Mouse (Mus musculus): ENCODE results near the gene Slc16a4. TPM values are rescaled to one million over a fixed set of nuclear protein-coding genes. Genes with fewer than 3 reads are reported as not detected.

Slc16a4 gene
- polyA plus RNA-seq, 1 experiment from 2014 or later, result 13.4 TPM

- Histone ChIP-seq H3K4me3 (ENCODE audit: low read length) (no peak overlapping the region), H3K27ac (ENCODE audit: low read length) (no peak overlapping the region), H3K9ac (replicated peaks; ENCODE audit: low read length) (no peak overlapping the region), H3K36me3 (ENCODE audit: insufficient read depth, low read length) (no peaks in the 10 kb centered on the region), H3K4me1 (ENCODE audit: insufficient read depth, low read length) (no peaks in the 10 kb centered on the region), H3K27me3 (ENCODE audit: insufficient read depth, low read length) (no peaks in the 10 kb centered on the region), H3K9me3 (ENCODE audit: low read length) (no peaks in the 10 kb centered on the region), H3K4me2 (replicated peaks; ENCODE audit: low read depth, low read length) (no peak overlapping the region)
- peak; percentile 59; the same call in 1 of the 2 replicates for ATAC-seq (ENCODE audit: low FRiP score, low TSS enrichment)
- 33% methylated on average over 8 of the region's 8 CpGs for WGBS
Observed at GRCm38 (mm10) chr3:107260956-107261850, 29.8 kb upstream of the Slc16a4 start.

DNA sequence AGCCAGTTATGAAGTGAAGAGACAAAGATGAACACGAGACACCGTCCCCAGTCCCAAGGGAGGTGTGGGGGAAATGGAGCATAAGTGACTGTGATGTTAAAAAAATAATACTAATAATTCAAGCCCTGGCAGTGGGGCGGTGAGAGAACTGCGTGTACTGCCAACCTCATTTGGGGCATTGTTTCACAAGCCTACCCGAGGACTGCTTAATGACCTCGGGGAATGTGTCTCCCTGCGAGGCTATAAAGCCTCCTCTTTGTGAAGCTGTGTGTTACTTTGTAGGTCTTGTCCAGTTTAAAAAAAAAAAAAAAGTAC lies 29.2 kb upstream of the Slc16a4 start:
- no peak overlapping the region for H3K4me2 ChIP-seq (replicated peaks; ENCODE audit: low read depth, low read length)
- no peak overlapping the region for H3K27ac ChIP-seq (ENCODE audit: low read length)
- ATAC-seq (ENCODE audit: low FRiP score, low TSS enrichment), result no peak
- no peak overlapping the region for H3K9ac ChIP-seq (replicated peaks; ENCODE audit: low read length)
- no peaks in the 10 kb centered on the region for H3K9me3 ChIP-seq (ENCODE audit: low read length)
- 23% methylated on average over 7 of the region's 7 CpGs for WGBS
- no peaks in the 10 kb centered on the region for H3K36me3 ChIP-seq (ENCODE audit: insufficient read depth, low read length)
- no peaks in the 10 kb centered on the region for H3K4me1 ChIP-seq (ENCODE audit: insufficient read depth, low read length)
- no peaks in the 10 kb centered on the region for H3K27me3 ChIP-seq (ENCODE audit: insufficient read depth, low read length)
- H3K4me3 ChIP-seq (ENCODE audit: low read length), result no peak overlapping the region

DNA sequence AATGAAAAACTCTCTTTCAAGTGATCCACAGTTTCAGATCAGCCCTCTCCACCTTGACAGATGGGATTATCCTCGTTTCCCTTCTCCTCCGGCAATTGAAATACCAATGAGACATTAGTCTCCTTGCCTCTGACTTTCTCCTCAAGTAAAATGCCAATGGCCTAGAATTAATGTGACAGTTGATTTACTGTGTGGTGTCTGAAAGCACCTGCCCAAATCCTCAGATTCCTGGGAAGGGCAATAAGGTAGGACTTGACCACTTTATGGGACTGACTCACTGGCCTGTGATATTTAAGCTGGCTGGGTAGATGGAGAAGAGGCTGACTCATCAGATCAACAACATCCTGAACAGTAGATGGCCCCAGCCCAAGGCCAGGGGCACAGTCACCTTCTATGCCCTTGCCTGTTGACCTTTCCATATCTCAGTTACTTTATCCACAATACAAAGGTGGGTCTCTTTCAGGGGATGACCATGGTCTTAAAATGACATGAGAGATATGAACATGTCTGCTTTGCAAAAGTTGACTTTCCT lies 24.1 kb upstream of the Slc16a4 start:
- no peaks in the 10 kb centered on the region for H3K4me1 ChIP-seq (ENCODE audit: insufficient read depth, low read length)
- H3K27ac ChIP-seq (ENCODE audit: low read length), result no peak overlapping the region
- 64% methylated on average over 2 of the region's 2 CpGs for WGBS
- H3K4me3 ChIP-seq (ENCODE audit: low read length), result no peak overlapping the region
- H3K36me3 ChIP-seq (ENCODE audit: insufficient read depth, low read length), result no peaks in the 10 kb centered on the region
- no peak overlapping the region for H3K4me2 ChIP-seq (replicated peaks; ENCODE audit: low read depth, low read length)
- no peaks in the 10 kb centered on the region for H3K9me3 ChIP-seq (ENCODE audit: low read length)
- H3K9ac ChIP-seq (replicated peaks; ENCODE audit: low read length), result no peak overlapping the region
- no peaks in the 10 kb centered on the region for H3K27me3 ChIP-seq (ENCODE audit: insufficient read depth, low read length)
- ATAC-seq (ENCODE audit: low FRiP score, low TSS enrichment), result no peak

DNA sequence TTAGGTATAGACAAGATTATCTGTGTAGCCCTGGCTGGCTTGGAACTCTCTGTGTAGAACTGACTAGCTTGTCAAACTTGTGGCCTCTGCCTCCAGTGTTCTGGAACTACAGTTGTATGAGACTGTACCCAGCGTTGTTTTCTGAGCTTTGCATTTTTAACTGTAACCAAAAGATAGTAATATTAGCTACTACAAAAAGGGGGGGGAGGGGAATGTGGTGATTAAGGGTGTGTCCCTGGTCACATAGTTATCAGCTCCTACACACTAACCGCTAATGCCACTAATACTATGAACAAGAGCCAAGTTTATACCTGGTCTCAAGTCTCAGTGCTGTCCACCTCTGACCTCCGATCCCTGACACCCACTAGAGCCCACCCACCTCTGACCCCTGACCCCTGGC lies 18.6 kb upstream of the Slc16a4 start:
- H3K9me3 ChIP-seq (ENCODE audit: low read length), result no peaks in the 10 kb centered on the region
- H3K4me3 ChIP-seq (ENCODE audit: low read length), result no peak overlapping the region
- H3K9ac ChIP-seq (replicated peaks; ENCODE audit: low read length), result no peak overlapping the region
- WGBS, result 87% methylated on average over 3 of the region's 3 CpGs
- no peaks in the 10 kb centered on the region for H3K4me1 ChIP-seq (ENCODE audit: insufficient read depth, low read length)
- no peak overlapping the region for H3K27ac ChIP-seq (ENCODE audit: low read length)
- no peak overlapping the region for H3K4me2 ChIP-seq (replicated peaks; ENCODE audit: low read depth, low read length)
- no peaks in the 10 kb centered on the region for H3K36me3 ChIP-seq (ENCODE audit: insufficient read depth, low read length)
- no peak for ATAC-seq (ENCODE audit: low FRiP score, low TSS enrichment)
- H3K27me3 ChIP-seq (ENCODE audit: insufficient read depth, low read length), result no peaks in the 10 kb centered on the region

GRCm38 (mm10) chr3:107273820-107274219 lies 17.2 kb upstream of the Slc16a4 start:
- no peaks in the 10 kb centered on the region for H3K4me1 ChIP-seq (ENCODE audit: insufficient read depth, low read length)
- H3K4me3 ChIP-seq (ENCODE audit: low read length), result no peak overlapping the region
- no peak overlapping the region for H3K4me2 ChIP-seq (replicated peaks; ENCODE audit: low read depth, low read length)
- H3K27ac ChIP-seq (ENCODE audit: low read length), result no peak overlapping the region
- ATAC-seq (ENCODE audit: low FRiP score, low TSS enrichment), result 0 out of 2 replicates have a peak, but pooled peaks have one; percentile 58
- no peaks in the 10 kb centered on the region for H3K27me3 ChIP-seq (ENCODE audit: insufficient read depth, low read length)
- H3K9me3 ChIP-seq (ENCODE audit: low read length), result no peaks in the 10 kb centered on the region
- 9% methylated on average over 3 of the region's 3 CpGs for WGBS
- H3K36me3 ChIP-seq (ENCODE audit: insufficient read depth, low read length), result no peaks in the 10 kb centered on the region
- no peak overlapping the region for H3K9ac ChIP-seq (replicated peaks; ENCODE audit: low read length)

DNA sequence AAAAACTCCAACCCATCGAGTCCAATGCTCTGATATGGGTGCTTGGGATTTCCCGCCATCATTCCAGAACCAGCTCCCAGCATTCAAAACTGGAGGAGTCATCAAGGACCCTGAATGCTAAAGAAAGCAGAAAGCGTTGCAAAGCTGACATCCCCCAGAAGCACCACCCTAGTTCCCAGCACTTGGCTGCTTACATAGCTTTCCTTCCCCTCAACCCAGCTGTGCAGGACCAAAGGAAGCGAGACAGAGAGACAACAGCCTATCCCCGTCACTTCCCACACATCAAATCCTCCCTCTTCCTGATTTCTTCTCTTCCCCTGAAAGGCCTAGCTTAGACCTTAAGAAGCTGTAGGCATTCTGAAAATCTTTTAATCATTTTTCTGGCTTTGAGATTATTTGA lies 15.7 kb upstream of the Slc16a4 start:
- 61% methylated on average over 5 of the region's 5 CpGs for WGBS
- Histone ChIP-seq H3K4me3 (ENCODE audit: low read length) (no peak overlapping the region), H3K9ac (replicated peaks; ENCODE audit: low read length) (no peak overlapping the region), H3K9me3 (ENCODE audit: low read length) (no peaks in the 10 kb centered on the region), H3K4me2 (replicated peaks; ENCODE audit: low read depth, low read length) (no peak overlapping the region), H3K36me3 (ENCODE audit: insufficient read depth, low read length) (no peaks in the 10 kb centered on the region), H3K27ac (ENCODE audit: low read length) (no peak overlapping the region), H3K27me3 (ENCODE audit: insufficient read depth, low read length) (no peaks in the 10 kb centered on the region), H3K4me1 (ENCODE audit: insufficient read depth, low read length) (peaks cover 10% of the 10 kb centered on the region)
- ATAC-seq (ENCODE audit: low FRiP score, low TSS enrichment), result no peak

DNA sequence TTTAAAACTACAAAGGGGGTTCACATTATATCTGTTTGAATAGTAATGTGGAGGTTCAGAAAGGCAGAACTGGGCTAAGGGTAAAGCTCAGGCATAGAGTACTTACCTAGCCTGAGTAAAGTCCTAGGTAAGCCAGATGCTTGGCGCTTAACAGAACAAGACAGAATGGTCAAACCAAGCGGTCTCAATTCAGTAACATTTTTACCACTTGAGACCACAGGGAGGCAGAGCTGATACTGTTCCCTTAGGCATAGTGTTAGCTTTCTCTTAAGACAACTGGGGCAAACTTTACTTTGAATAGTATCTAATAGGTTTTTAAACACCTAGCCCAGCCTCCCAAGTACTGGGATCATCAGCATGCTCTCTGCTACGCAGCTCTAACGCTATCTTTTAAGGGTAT lies 15.0 kb upstream of the Slc16a4 start:
- no peak overlapping the region for H3K9ac ChIP-seq (replicated peaks; ENCODE audit: low read length)
- no peaks in the 10 kb centered on the region for H3K36me3 ChIP-seq (ENCODE audit: insufficient read depth, low read length)
- H3K27me3 ChIP-seq (ENCODE audit: insufficient read depth, low read length), result no peaks in the 10 kb centered on the region
- H3K27ac ChIP-seq (ENCODE audit: low read length), result no peak overlapping the region
- ATAC-seq (ENCODE audit: low FRiP score, low TSS enrichment), result no peak
- 55% methylated on average over 4 of the region's 4 CpGs for WGBS
- H3K4me2 ChIP-seq (replicated peaks; ENCODE audit: low read depth, low read length), result no peak overlapping the region
- no peaks in the 10 kb centered on the region for H3K9me3 ChIP-seq (ENCODE audit: low read length)
- no peak overlapping the region for H3K4me3 ChIP-seq (ENCODE audit: low read length)
- peaks cover 10% of the 10 kb centered on the region for H3K4me1 ChIP-seq (ENCODE audit: insufficient read depth, low read length)

DNA sequence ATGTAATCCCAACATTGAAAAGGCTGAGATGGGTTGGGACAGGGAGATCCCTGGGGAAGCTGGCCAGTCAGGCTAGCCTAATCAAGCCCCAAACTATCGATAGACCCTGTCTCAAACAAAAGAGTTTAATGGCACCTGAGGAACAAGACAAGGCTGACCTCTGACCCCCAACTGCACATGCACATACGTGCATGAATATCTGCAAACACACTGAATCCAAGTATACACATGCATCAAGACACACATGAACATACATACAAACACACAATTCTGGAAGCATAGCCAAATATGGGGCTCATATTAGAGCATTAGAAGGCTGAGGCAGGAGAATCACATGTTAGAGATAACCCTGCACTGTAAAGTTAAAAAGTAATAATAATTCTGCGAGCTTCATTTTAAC lies 14.4 kb upstream of the Slc16a4 start:
- H3K27ac ChIP-seq (ENCODE audit: low read length), result no peak overlapping the region
- no peaks in the 10 kb centered on the region for H3K36me3 ChIP-seq (ENCODE audit: insufficient read depth, low read length)
- H3K27me3 ChIP-seq (ENCODE audit: insufficient read depth, low read length), result no peaks in the 10 kb centered on the region
- no peak for ATAC-seq (ENCODE audit: low FRiP score, low TSS enrichment)
- no peak overlapping the region for H3K9ac ChIP-seq (replicated peaks; ENCODE audit: low read length)
- H3K4me3 ChIP-seq (ENCODE audit: low read length), result no peak overlapping the region
- 87% methylated on average over 3 of the region's 3 CpGs for WGBS
- peaks cover 10% of the 10 kb centered on the region for H3K4me1 ChIP-seq (ENCODE audit: insufficient read depth, low read length)
- H3K4me2 ChIP-seq (replicated peaks; ENCODE audit: low read depth, low read length), result no peak overlapping the region
- H3K9me3 ChIP-seq (ENCODE audit: low read length), result no peaks in the 10 kb centered on the region

DNA sequence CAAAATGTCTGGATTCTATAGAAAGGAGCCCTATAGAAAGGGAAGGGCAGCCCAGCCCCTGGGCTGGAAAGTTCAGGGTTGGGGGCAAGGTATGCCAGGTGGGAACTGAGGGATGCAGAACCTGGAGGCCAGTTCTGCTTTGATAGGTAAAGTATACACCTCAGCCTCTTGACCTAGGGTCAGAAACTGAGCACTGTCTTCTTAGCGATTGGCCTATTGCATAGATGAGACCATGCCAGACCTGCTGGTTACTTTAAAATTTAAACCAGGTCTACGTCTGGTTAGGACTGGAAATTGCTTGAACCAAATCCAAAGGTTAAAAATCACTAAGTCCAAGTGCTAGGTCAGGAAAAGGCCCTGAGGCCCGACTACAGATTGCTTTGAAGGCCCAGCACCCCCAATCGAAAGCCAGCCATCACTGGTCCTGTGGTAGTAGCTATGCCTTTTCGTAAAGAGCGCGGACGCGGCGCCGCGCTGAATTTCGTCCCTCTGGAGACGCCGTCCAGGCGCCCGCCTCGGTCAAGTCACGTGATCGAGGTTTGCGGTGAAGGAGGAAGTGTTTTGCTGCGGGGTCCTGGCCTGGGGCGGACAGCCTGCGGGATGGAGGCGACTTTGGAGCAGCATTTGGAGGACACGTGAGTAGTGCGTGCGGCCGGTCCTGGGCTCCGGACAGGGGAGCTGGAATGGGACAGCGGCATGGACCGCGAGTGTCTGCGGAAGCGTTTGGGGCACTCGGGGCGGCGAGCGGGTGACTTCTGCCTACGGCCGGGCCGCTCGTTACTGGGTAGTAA lies 12.4 kb upstream of the Slc16a4 start, which contains the start of gene Lamtor5:
Gene Lamtor5, plus strand, starts transcription at position 380 of the 791 bp plus-strand sequence.
- Histone ChIP-seq H3K27me3 (ENCODE audit: insufficient read depth, low read length) (no peaks in the 10 kb centered on the region), H3K4me3 (ENCODE audit: low read length) (peak within 1 kb of the TSS; percentile 89), H3K4me1 (ENCODE audit: insufficient read depth, low read length) (peaks cover 10% of the 10 kb centered on the region), H3K27ac (ENCODE audit: low read length) (peak within 1 kb of the TSS; percentile 53; the same call in 1 of the 2 replicates), H3K4me2 (replicated peaks; ENCODE audit: low read depth, low read length) (peak within 1 kb of the TSS; percentile 68), H3K9ac (replicated peaks; ENCODE audit: low read length) (peak within 1 kb of the TSS; percentile 84), H3K9me3 (ENCODE audit: low read length) (no peaks in the 10 kb centered on the region), H3K36me3 (ENCODE audit: insufficient read depth, low read length) (peaks cover 9% of the 10 kb centered on the region)
- ATAC-seq (ENCODE audit: low FRiP score, low TSS enrichment), result peak; percentile 90
- 3% methylated on average over 43 of the region's 43 CpGs for WGBS

All from kidney, embryonic 16.5 days (tissue).